Mouse (Mus musculus) gastrocnemius, adult 2 months (tissue): ENCODE results near the gene Syt5. TPM values are rescaled to one million over a fixed set of nuclear protein-coding genes. Genes with fewer than 3 reads are reported as not detected.

Experiments
- DNase-seq: peaks from one replicate; pipeline ENCODE4 v3.0.0; 2022
- H3K27ac ChIP-seq: fragments of 200-600 bp; 2 replicates; pipeline ENCODE4 v1.8.1; 2022; ENCODE audit warnings: mild to moderate bottlenecking
- H3K4me3 ChIP-seq: fragments of 200-600 bp; 2 replicates; pipeline ENCODE4 v1.8.1; 2022; ENCODE audit warnings: mild to moderate bottlenecking, moderate library complexity
- CTCF ChIP-seq: fragments of 200-600 bp; IDR thresholded peaks from 2 replicates; pipeline ENCODE4 v1.8.1; 2022; ENCODE audit warnings: antibody characterized with exemption, mild to moderate bottlenecking, moderate library complexity
- intact Hi-C: fragments of 180-260 bp; cut with DNase I; formaldehyde crosslinking; loops from one replicate; pipeline ENCODE4 v1.15.1; 2025
- total RNA-seq, 2 experiments: library from RNA; stranded (reverse); gene quantifications; 2 replicates each; pipeline ENCODE4 v1.2.3; 2021

Gene Syt5
- total RNA-seq, 2 experiments from 2014 or later = not detected

GRCm38 (mm10) chr7:4515853-4516252 lies 31.5 kb downstream of the Syt5 start:
- Histone ChIP-seq H3K4me3 (no peak overlapping the region), H3K27ac (peak overlapping the region; percentile 24; the same call in 1 of the 2 replicates)

GRCm38 (mm10) chr7:4513829-4514712 lies 33.3 kb downstream of the Syt5 start:
- no peak for DNase-seq
- Histone ChIP-seq H3K27ac (peak overlapping the region; percentile 41; the same call in 1 of the 2 replicates), H3K4me3 (peak overlapping the region; percentile 17)
- TF ChIP-seq CTCF = no peak
- intact Hi-C loops = no loop called here

More at GRCm38 (mm10) chr7:4515853-4516252, 31.5 kb downstream of the Syt5 start:
- TF ChIP-seq CTCF = no peak
- DNase-seq = no peak
- intact Hi-C loops = no loop called here

- intact Hi-C loops = no loop called here
- Histone ChIP-seq H3K4me3 (peak overlapping the region; percentile 17), H3K27ac (peak overlapping the region; percentile 41; the same call in 1 of the 2 replicates)
- peak; percentile 61 for DNase-seq
- TF ChIP-seq CTCF = peak; percentile 93; the same call in 1 of the 2 replicates
These were observed 34.1 kb downstream of the Syt5 start for GRCm38 (mm10) chr7:4513236-4513635.

GRCm38 (mm10) chr7:4511489-4512224 lies 35.7 kb downstream of the Syt5 start:
- DNase-seq = no peak
- Histone ChIP-seq H3K4me3 (no peak overlapping the region), H3K27ac (peak overlapping the region; percentile 50)
- intact Hi-C loops = no loop called here
- no peak for TF ChIP-seq CTCF

- Histone ChIP-seq H3K27ac (peak overlapping the region; percentile 31; the same call in 1 of the 2 replicates), H3K4me3 (0 out of 2 replicates have a peak overlapping the region, but pooled peaks have one; percentile 23)
- intact Hi-C loops = loop anchor here (10.0 kb wide), 1 partner anchor 1775 kb away; the partner anchor contains the start of gene Zfp667
- peak; percentile 93 for TF ChIP-seq CTCF
- peak; percentile 81 for DNase-seq
These were observed 37.3 kb downstream of the Syt5 start for GRCm38 (mm10) chr7:4509863-4510608.

GRCm38 (mm10) chr7:4508739-4509116 lies 38.6 kb downstream of the Syt5 start:
- intact Hi-C loops = loop anchor here (10.0 kb wide), 1 partner anchor 1776 kb away; the partner anchor contains the start of gene Zfp667
- no peak for TF ChIP-seq CTCF
- DNase-seq = no peak
- Histone ChIP-seq H3K27ac (no peak overlapping the region), H3K4me3 (no peak overlapping the region)

GRCm38 (mm10) chr7:4508062-4508738 lies 39.1 kb downstream of the Syt5 start:
- intact Hi-C loops = loop anchor here (10.0 kb wide), 1 partner anchor 1777 kb away; the partner anchor contains the start of gene Zfp667
- TF ChIP-seq CTCF = peak; percentile 46
- no peak for DNase-seq
- Histone ChIP-seq H3K27ac (no peak overlapping the region), H3K4me3 (no peak overlapping the region)

GRCm38 (mm10) chr7:4507220-4507619 lies 40.1 kb downstream of the Syt5 start:
- Histone ChIP-seq H3K4me3 (no peak overlapping the region), H3K27ac (no peak overlapping the region)
- no peak for TF ChIP-seq CTCF
- intact Hi-C loops = loop anchor here (10.0 kb wide), 1 partner anchor 1778 kb away; the partner anchor contains the start of gene Zfp667
- no peak for DNase-seq

- H3K4me3 ChIP-seq = no peak overlapping the region
- intact Hi-C loops = loop anchor here (10.0 kb wide), 1 partner anchor 1780 kb away; the partner anchor contains the start of gene Zfp667
- peak overlapping the region; percentile 58 for H3K27ac ChIP-seq
- DNase-seq = no peak
- TF ChIP-seq CTCF = no peak
These were observed 42.5 kb downstream of the Syt5 start for GRCm38 (mm10) chr7:4504646-4505435.

- DNase-seq = no peak
- H3K4me3 ChIP-seq = no peak overlapping the region
- peak overlapping the region; percentile 54; the same call in 1 of the 2 replicates for H3K27ac ChIP-seq
- intact Hi-C loops = loop anchor here (10.0 kb wide), 1 partner anchor 1781 kb away; the partner anchor contains the start of gene Zfp667
- no peak for TF ChIP-seq CTCF
These were observed 43.5 kb downstream of the Syt5 start for GRCm38 (mm10) chr7:4503858-4504257.

GRCm38 (mm10) chr7:4503100-4503499 lies 44.2 kb downstream of the Syt5 start:
- TF ChIP-seq CTCF = no peak
- intact Hi-C loops = loop anchor here (10.0 kb wide), 1 partner anchor 1782 kb away; the partner anchor contains the start of gene Zfp667
- Histone ChIP-seq H3K27ac (0 out of 2 replicates have a peak overlapping the region, but pooled peaks have one; percentile 16), H3K4me3 (peak overlapping the region; percentile 95; the same call in 1 of the 2 replicates)
- DNase-seq = no peak
